Mouse (Mus musculus): ENCODE measurements around the gene Rnf144a. TPM values are rescaled to one million over a fixed set of nuclear protein-coding genes. Genes with fewer than 3 reads are reported as not detected.
A peak's percentile ranks its signal among the peaks of the same experiment; 100 is the strongest.

Rnf144a gene
- total RNA-seq, 4 experiments from 2014 or later, result 4.8 to 11.7 (median 8.9) TPM

DNA sequence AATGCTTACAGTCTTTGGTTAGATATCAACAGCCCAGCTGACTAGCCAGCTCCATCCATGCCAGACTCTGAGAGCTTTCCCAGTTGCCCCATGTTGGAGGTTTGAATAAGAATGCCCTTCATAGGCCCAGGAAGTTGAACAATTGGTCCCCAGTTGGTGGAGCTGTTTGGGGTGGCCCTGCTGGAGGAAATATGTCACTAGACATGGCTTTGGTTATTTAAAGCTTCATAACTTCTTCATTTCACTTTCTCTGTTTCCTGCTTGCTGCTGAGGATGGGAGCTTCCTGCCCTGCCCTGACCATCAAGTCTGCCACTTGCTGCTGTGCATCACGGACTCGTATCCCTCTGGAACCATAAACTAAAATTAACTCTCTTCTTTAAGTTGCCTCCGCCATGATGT lies 4.6 kb downstream of the Rnf144a start:
- no peak for DNase-seq (ENCODE audit: low spot score)

- DNase-seq (ENCODE audit: low spot score), result no peak
Measured at GRCm38 (mm10) chr12:26408707-26409106, 6.3 kb downstream of the Rnf144a start.

GRCm38 (mm10) chr12:26404781-26405702 lies 10.0 kb downstream of the Rnf144a start:
- DNase-seq (ENCODE audit: low spot score), result peak; percentile 83

GRCm38 (mm10) chr12:26403372-26404125 lies 11.5 kb downstream of the Rnf144a start:
- peak; percentile 74 for DNase-seq (ENCODE audit: low spot score)

GRCm38 (mm10) chr12:26401696-26402470 lies 13.2 kb downstream of the Rnf144a start:
- peak; percentile 63 for DNase-seq (ENCODE audit: low spot score)

- DNase-seq (ENCODE audit: low spot score), result no peak
Measured at GRCm38 (mm10) chr12:26401254-26401653, 13.8 kb downstream of the Rnf144a start.

DNA sequence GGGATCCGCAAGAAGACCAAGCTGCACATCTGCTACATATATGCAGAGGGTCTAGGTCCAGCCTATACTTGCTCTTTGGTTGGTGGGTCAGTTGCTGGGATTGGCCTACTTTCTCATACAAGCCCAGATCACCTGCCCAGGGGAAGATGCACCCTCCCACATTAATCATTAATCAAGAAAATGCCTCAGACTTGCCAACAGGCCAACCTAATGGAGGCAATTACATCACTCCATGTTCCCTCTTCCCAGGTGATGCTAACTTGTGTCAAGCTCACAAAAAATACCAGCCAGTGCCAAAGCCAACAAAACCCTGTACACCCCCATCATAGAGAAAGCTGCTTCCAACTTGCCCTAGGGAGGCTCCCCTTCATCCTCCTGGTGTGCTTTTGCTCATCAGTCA lies 14.3 kb downstream of the Rnf144a start:
- no peak for DNase-seq (ENCODE audit: low spot score)

DNA sequence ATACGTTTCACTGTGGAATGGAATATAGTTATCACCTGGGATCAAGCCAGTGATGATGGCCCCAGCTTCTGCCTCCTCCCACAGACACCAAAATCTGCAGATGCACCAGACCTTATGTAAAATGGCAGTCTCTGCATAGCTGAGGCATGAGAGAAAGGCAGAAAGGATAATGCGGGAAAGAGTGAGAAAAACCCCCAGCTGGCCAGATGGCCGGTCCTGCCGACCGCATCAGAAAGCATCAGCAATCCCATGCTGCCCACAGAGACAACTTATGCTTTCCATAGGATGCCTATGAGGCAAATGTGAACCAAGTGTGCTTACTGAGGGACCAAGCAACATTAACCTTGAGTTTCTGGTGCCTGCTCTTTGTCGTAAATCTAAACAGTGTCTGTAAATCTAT lies 15.7 kb downstream of the Rnf144a start:
- no peak for DNase-seq (ENCODE audit: low spot score)

- DNase-seq (ENCODE audit: low spot score), result no peak
Measured at GRCm38 (mm10) chr12:26398597-26398996, 16.5 kb downstream of the Rnf144a start.

- DNase-seq (ENCODE audit: low spot score), result no peak
Measured at GRCm38 (mm10) chr12:26394485-26395470, 20.3 kb downstream of the Rnf144a start.

DNA sequence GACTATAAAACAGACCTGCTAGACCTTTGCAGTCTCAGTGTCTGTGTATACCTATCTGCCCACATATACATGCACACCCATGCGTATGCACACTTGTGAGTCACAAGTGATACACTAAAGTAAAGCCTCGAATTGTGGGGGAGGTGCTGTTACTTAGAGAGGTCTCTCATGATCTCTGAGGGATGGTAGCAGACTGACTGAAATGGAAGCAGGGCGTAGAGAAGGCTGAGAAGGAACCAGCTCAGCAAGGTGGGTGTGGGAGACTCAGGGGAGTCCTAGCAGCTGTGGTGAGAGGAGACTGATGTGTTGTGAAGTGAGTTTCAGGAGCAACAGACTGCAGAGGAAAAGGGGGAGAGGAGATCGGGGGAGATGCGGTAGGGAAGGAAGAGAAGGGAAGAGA lies 21.8 kb downstream of the Rnf144a start:
- DNase-seq (ENCODE audit: low spot score), result no peak

DNA sequence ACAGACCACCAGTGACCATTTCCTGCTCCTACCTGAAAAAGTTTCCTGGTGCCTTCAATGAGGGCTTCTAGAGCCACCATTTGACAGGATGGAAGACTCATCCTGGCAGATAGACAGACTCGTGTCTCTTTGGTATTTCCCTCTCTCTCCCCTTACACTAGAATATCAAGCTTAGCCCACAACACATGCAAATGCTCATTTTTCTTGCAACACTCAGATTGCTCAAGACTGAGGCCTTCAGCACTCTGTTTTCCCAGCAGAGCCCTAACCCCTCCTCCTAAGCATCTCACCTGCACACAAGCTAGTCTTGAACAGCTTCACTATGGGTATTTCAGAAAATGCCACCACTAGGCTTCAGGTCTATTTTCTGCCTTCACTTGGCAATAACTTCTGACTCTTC lies 23.9 kb downstream of the Rnf144a start:
- DNase-seq (ENCODE audit: low spot score), result no peak

DNA sequence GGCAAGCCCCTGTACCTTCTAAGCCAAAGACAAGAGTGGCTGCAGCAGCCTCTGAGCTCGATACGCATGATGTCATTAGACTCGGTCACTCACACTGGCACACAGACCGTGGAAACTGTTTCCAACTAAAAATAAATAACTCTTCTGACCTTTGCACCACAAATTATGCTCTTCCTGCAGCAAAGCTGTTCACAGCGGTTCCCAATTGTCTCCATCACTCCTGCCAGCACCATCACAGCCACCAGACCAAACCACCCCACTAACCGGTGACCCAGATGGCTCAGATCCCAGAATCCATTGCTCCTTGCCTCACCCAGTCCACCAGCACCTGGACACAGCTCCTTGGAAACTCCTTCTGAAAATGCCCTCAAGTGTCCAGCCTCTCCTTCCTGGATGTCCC lies 27.5 kb downstream of the Rnf144a start:
- no peak for DNase-seq (ENCODE audit: low spot score)

DNA sequence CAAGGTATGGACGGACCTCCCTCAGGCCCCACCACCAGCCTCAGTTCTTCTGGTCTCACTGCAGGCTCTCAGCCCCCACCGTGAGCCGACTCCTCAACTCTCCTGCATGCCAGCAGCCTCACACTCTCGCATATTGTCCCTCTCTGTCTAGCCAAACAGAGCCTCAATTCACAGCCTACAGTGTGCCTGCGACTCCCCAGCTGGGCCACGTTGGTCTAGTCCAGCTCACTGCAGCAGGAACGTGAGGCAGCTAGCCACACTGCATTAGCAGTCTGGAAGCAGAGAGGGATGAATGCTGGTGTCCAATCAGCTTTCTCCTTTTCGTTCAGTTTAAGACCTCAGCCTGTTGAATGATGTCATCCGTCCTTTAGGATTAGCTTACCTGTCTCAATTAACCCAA lies 28.1 kb downstream of the Rnf144a start:
- DNase-seq (ENCODE audit: low spot score), result no peak

DNA sequence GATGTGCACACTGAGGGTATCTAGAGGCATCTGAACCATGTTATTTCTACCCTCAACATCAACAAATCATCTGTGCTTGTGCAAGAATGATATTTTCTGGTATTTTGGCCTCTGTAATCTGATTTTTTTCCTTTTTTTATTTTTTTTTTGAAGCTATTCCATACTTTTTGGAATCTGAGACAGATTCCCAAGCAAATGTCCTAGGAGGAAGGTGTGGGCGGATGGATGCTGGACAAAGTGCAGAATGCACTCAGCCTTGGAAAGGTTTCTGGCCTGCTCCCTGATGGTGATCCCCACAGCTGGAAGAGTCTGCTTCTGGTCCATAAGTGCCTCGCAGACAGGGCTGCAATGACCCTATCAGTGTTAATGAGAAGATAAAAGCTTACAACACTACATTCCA lies 28.9 kb downstream of the Rnf144a start:
- no peak for DNase-seq (ENCODE audit: low spot score)

GRCm38 (mm10) chr12:26385735-26386134 lies 29.3 kb downstream of the Rnf144a start:
- DNase-seq (ENCODE audit: low spot score), result no peak

DNA sequence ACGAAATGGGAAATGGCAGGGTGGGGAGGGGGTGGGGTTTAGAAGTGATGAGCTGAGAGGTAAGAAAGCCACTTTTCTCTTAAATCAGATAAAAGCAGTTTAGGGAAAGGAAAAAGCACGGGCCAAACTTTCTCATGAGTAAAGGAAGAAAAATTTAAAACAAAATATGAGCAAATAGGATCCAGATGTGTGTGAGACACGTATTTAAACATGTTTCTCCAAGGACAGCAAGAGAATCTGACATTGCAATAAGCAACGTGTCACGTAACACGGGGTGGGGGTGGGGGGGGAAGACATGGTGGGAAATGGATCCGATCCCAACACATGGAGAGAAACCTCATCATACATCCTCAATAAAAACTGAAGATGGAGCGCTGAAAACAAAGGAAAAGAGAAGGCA lies 33.3 kb downstream of the Rnf144a start:
- DNase-seq (ENCODE audit: low spot score), result no peak

GRCm38 (mm10) chr12:26379797-26380196 lies 35.3 kb downstream of the Rnf144a start:
- DNase-seq (ENCODE audit: low spot score), result no peak

- no peak for DNase-seq (ENCODE audit: low spot score)
Measured at GRCm38 (mm10) chr12:26377691-26378090, 37.4 kb downstream of the Rnf144a start.

- no peak for DNase-seq (ENCODE audit: low spot score)
Measured at GRCm38 (mm10) chr12:26376541-26377323, 38.3 kb downstream of the Rnf144a start.
